Mouse (Mus musculus) heart, embryonic 14.5 days (tissue): ENCODE data around the gene Cryzl2. TPM values are rescaled to one million over a fixed set of nuclear protein-coding genes. Genes with fewer than 3 reads are reported as not detected.

Experiments used
- ATAC-seq: fragments of 200-750 bp; cut with Nextera tagmentation; 2 replicates; pipeline ENCODE4 v1.8.0; 2017; ENCODE audit warnings: low read depth, moderate TSS enrichment; ENCODE audit not compliant: insufficient number of reproducible peaks, insufficient read depth, low FRiP score
- H3K27ac ChIP-seq, 2 experiments: fragments of 200-500 bp in 1 of 2; fragments of 300-500 bp in 1 of 2; sonication (generic) in 1 of 2; replicated peaks in 1 of 2; 2 replicates each; pipeline ENCODE4 v1.5.1; 2012 to 2014; ENCODE audit warnings: low read depth in 2 of 2, low read length in 2 of 2, control low read depth in 1 of 2, mild to moderate bottlenecking in 1 of 2, mixed read lengths in 1 of 2; ENCODE audit not compliant: control insufficient read depth in 1 of 2, insufficient read depth in 1 of 2
- H3K27me3 ChIP-seq: fragments of 300-500 bp; sonication (generic); 2 replicates; pipeline ENCODE4 v1.6.1; 2014; ENCODE audit warnings: mild to moderate bottlenecking, low read length, control low read depth; ENCODE audit not compliant: control insufficient read depth, insufficient read depth
- H3K36me3 ChIP-seq: fragments of 300-500 bp; sonication (generic); 2 replicates; pipeline ENCODE4 v1.6.1; 2014; ENCODE audit warnings: mild to moderate bottlenecking, control low read depth, low read length, mixed read lengths; ENCODE audit not compliant: control insufficient read depth, insufficient read depth
- H3K4me1 ChIP-seq, 2 experiments: fragments of 200-500 bp in 1 of 2; fragments of 300-500 bp in 1 of 2; sonication (generic) in 1 of 2; 2 replicates each; pipeline ENCODE4 v1.6.1; 2012 to 2014; ENCODE audit warnings: low read length in 2 of 2, control low read depth in 1 of 2, mixed read lengths in 1 of 2; ENCODE audit not compliant: control insufficient read depth in 2 of 2, insufficient read depth in 2 of 2
- H3K4me2 ChIP-seq: fragments of 300-500 bp; sonication (generic); 2 replicates; pipeline ENCODE4 v1.6.1; 2014; ENCODE audit warnings: mild to moderate bottlenecking, low read length
- H3K4me3 ChIP-seq, 2 experiments: fragments of 200-500 bp in 1 of 2; fragments of 300-500 bp in 1 of 2; sonication (generic) in 1 of 2; 2 replicates each; pipeline ENCODE4 v1.5.1; 2012 to 2014; ENCODE audit warnings: low read length in 2 of 2, mild to moderate bottlenecking in 2 of 2, control low read depth in 1 of 2, low read depth in 1 of 2, moderate library complexity in 1 of 2; ENCODE audit not compliant: control insufficient read depth in 1 of 2, insufficient read depth in 1 of 2
- H3K9ac ChIP-seq: fragments of 300-500 bp; sonication (generic); 2 replicates; pipeline ENCODE4 v1.6.1; 2014; ENCODE audit warnings: mild to moderate bottlenecking, low read length
- H3K9me3 ChIP-seq: fragments of 300-500 bp; sonication (generic); 2 replicates; pipeline ENCODE4 v1.6.1; 2016; ENCODE audit warnings: low read length, control low read depth; ENCODE audit not compliant: control insufficient read depth
- WGBS: fragments of 180-500 bp; shearing (Covaris S2); extraction: QIAGEN DNeasy Blood & Tissue Kit; methylation state at CpG from one replicate; pipeline ENCODE4 v1.1.7; 2014; 5-methylcytosine and 5-hydroxymethylcytosine counted together
- polyA plus RNA-seq: library from polyadenylated mRNA; unstranded; fragments of >200 nt; fragmentation: Nextera tagmentation; extraction: Ambion mirVana; gene quantifications from 2 replicates; pipeline ENCODE4 v1.2.1, GENCODE M21; 2014

Cryzl2 gene
- polyA plus RNA-seq, 1 experiment from 2014 or later: 39.2 TPM

- ATAC-seq: no peak
- WGBS: 90% methylated on average over 5 of the region's 5 CpGs
- H3K9ac ChIP-seq: no peak overlapping the region
- peaks cover 6 to 7% of the 10 kb centered on the region in 2 experiments for H3K4me1 ChIP-seq
- no peak overlapping the region for H3K4me3 ChIP-seq
- H3K27me3 ChIP-seq: no peaks in the 10 kb centered on the region
- no peaks in the 10 kb centered on the region for H3K9me3 ChIP-seq
- no peak overlapping the region for H3K4me2 ChIP-seq
- no peak overlapping the region for H3K27ac ChIP-seq
- H3K36me3 ChIP-seq: peaks cover 6% of the 10 kb centered on the region; the same call in 1 of the 2 replicates
Observed at GRCm38 (mm10) chr1:157459904-157460303, 1.5 kb downstream of the Cryzl2 start.

GRCm38 (mm10) chr1:157461276-157461675 is 2.9 kb downstream of the Cryzl2 start:
- ATAC-seq: no peak

DNA sequence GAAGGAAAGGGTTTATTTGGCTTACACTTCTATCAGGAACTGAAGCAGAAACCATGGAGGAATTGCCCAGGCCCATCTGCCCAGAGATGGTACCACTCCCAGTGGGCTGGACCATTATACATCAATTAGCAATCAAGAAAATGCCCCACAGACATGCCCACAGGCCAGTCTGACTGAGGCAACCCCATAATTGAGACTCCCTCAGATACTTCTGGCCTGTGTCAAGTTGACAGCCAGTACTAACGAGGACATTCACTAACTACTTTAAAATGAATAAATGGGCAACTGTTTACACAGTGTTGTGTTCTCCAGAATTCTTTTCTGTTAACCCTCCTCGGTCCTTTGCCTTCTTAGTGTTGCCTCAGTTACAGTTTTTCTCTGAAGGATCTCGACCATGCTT is 4.0 kb downstream of the Cryzl2 start:
- Histone ChIP-seq H3K27me3 (no peaks in the 10 kb centered on the region), H3K9ac (no peak overlapping the region), H3K27ac (no peak overlapping the region), H3K4me2 (no peak overlapping the region), H3K9me3 (no peaks in the 10 kb centered on the region), H3K36me3 (peaks cover 21% of the 10 kb centered on the region), H3K4me3 (no peak overlapping the region), H3K4me1 (peaks cover 6 to 7% of the 10 kb centered on the region in 2 experiments)
- ATAC-seq: no peak
- WGBS: 62% methylated on average over 3 of the region's 3 CpGs

More at GRCm38 (mm10) chr1:157461276-157461675, 2.9 kb downstream of the Cryzl2 start:
- H3K4me2 ChIP-seq: no peak overlapping the region
- no peaks in the 10 kb centered on the region for H3K9me3 ChIP-seq
- 92% methylated on average over 5 of the region's 5 CpGs for WGBS
- peaks cover 13% of the 10 kb centered on the region; the same call in 1 of the 2 replicates for H3K36me3 ChIP-seq
- H3K27me3 ChIP-seq: no peaks in the 10 kb centered on the region
- H3K9ac ChIP-seq: no peak overlapping the region
- no peak overlapping the region for H3K4me3 ChIP-seq
- H3K27ac ChIP-seq: no peak overlapping the region
- H3K4me1 ChIP-seq: peaks cover 6 to 7% of the 10 kb centered on the region in 2 experiments

- Histone ChIP-seq H3K36me3 (peaks cover 26% of the 10 kb centered on the region), H3K9me3 (no peaks in the 10 kb centered on the region), H3K4me3 (no peak overlapping the region), H3K27me3 (no peaks in the 10 kb centered on the region), H3K4me1 (no peaks in the 10 kb centered on the region), H3K9ac (no peak overlapping the region), H3K4me2 (no peak overlapping the region), H3K27ac (no peak overlapping the region)
- no peak for ATAC-seq
- 70% methylated on average over 3 of the region's 3 CpGs for WGBS
Observed at GRCm38 (mm10) chr1:157465194-157465593, 6.8 kb downstream of the Cryzl2 start.

GRCm38 (mm10) chr1:157467866-157468265 is 9.5 kb downstream of the Cryzl2 start:
- WGBS: 85% methylated on average over 8 of the region's 8 CpGs

GRCm38 (mm10) chr1:157470761-157471386 is 12.5 kb downstream of the Cryzl2 start:
- WGBS: 85% methylated on average over 9 of the region's 9 CpGs
- H3K4me3 ChIP-seq: no peak overlapping the region
- no peaks in the 10 kb centered on the region for H3K4me1 ChIP-seq
- H3K9me3 ChIP-seq: no peaks in the 10 kb centered on the region
- no peak overlapping the region for H3K4me2 ChIP-seq
- peaks cover 37% of the 10 kb centered on the region for H3K36me3 ChIP-seq
- H3K9ac ChIP-seq: no peak overlapping the region
- no peak overlapping the region for H3K27ac ChIP-seq
- no peak for ATAC-seq
- H3K27me3 ChIP-seq: no peaks in the 10 kb centered on the region

More at GRCm38 (mm10) chr1:157467866-157468265, 9.5 kb downstream of the Cryzl2 start:
- Histone ChIP-seq H3K27ac (no peak overlapping the region), H3K9ac (no peak overlapping the region), H3K4me2 (no peak overlapping the region), H3K4me1 (no peaks in the 10 kb centered on the region), H3K4me3 (no peak overlapping the region), H3K27me3 (no peaks in the 10 kb centered on the region), H3K36me3 (peaks cover 42% of the 10 kb centered on the region), H3K9me3 (no peaks in the 10 kb centered on the region)
- ATAC-seq: no peak

- H3K4me2 ChIP-seq: no peak overlapping the region
- no peak for ATAC-seq
- WGBS: 86% methylated on average over 7 of the region's 7 CpGs
- no peak overlapping the region for H3K4me3 ChIP-seq
- no peaks in the 10 kb centered on the region for H3K27me3 ChIP-seq
- H3K9me3 ChIP-seq: no peaks in the 10 kb centered on the region
- peaks cover 26% of the 10 kb centered on the region for H3K36me3 ChIP-seq
- H3K9ac ChIP-seq: no peak overlapping the region
- H3K4me1 ChIP-seq: no peaks in the 10 kb centered on the region
- H3K27ac ChIP-seq: no peak overlapping the region
Observed at GRCm38 (mm10) chr1:157472716-157473115, 14.3 kb downstream of the Cryzl2 start.

DNA sequence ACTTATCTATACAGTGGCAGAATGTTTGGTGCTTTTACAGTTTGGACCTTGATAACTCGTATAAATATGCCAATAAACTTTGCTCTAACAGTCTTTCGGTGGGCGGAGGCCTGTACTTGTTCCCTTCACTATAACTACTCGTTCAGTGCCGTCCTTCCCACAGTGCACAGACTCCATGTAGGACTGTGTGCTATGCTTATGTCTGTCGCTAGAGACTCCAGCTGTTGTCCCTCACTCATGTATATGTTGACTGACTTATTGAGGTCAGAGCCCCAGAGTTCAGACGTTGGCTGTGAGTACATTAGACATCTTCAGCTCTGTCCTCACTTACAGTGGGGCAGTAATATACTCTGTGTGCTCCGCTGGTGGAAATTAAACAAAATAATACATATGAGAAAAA is 16.5 kb downstream of the Cryzl2 start:
- no peak for ATAC-seq
- 79% methylated on average over 8 of the region's 8 CpGs for WGBS

More for the DNA sequence above, 16.5 kb downstream of the Cryzl2 start:
- Histone ChIP-seq H3K9ac (no peak overlapping the region), H3K36me3 (peaks cover 25% of the 10 kb centered on the region), H3K27me3 (no peaks in the 10 kb centered on the region), H3K4me2 (no peak overlapping the region), H3K4me1 (no peaks in the 10 kb centered on the region), H3K4me3 (no peak overlapping the region), H3K9me3 (no peaks in the 10 kb centered on the region), H3K27ac (no peak overlapping the region)
